Mouse (Mus musculus) MEL (cell line): ENCODE measurements around the gene Med24. TPM values are rescaled to one million over a fixed set of nuclear protein-coding genes. Genes with fewer than 3 reads are reported as not detected.

Experiments
- DNase-seq: peaks from one replicate; pipeline ENCODE4 v3.0.0; 2011; ENCODE audit warnings: low read depth, low spot score
- H3K27ac ChIP-seq: 2 replicates; pipeline ENCODE4 v1.5.1; 2012; ENCODE audit warnings: low read depth, mild to moderate bottlenecking, control low read depth, low read length, moderate library complexity; ENCODE audit not compliant: control insufficient read depth
- H3K27me3 ChIP-seq, 2 experiments: fragments of 150-350 bp in 1 of 2; sonication (generic) in 1 of 2; 2 replicates each; pipeline ENCODE4 v1.6.1; 2012; ENCODE audit warnings: low read length in 2 of 2, mild to moderate bottlenecking in 2 of 2, improper control_type of control experiment in 1 of 2, moderate library complexity in 1 of 2; ENCODE audit not compliant: insufficient read depth in 2 of 2, control insufficient read depth in 1 of 2
- H3K36me3 ChIP-seq, 2 experiments: 2 replicates each; pipeline ENCODE4 v1.6.1; 2012 to 2014; ENCODE audit warnings: low read length in 2 of 2, improper control_type of control experiment in 1 of 2, inconsistent platforms in 1 of 2, mild to moderate bottlenecking in 1 of 2; ENCODE audit not compliant: insufficient read depth in 2 of 2, control insufficient read depth in 1 of 2
- H3K4me1 ChIP-seq, 2 experiments: fragments of 150-350 bp in 1 of 2; sonication (generic) in 1 of 2; 2 replicates each; pipeline ENCODE4 v1.6.1; 2012; ENCODE audit warnings: low read length in 2 of 2, improper control_type of control experiment in 1 of 2, mild to moderate bottlenecking in 1 of 2; ENCODE audit not compliant: insufficient read depth in 2 of 2, control insufficient read depth in 1 of 2
- H3K4me3 ChIP-seq, 2 experiments: fragments of 150-350 bp in 1 of 2; sonication (generic) in 1 of 2; 2 replicates each; pipeline ENCODE4 v1.5.1; 2012; ENCODE audit warnings: low read depth in 2 of 2, low read length in 2 of 2, mild to moderate bottlenecking in 2 of 2, moderate library complexity in 2 of 2, control low read depth in 1 of 2, improper control_type of control experiment in 1 of 2; ENCODE audit not compliant: control insufficient read depth in 1 of 2, insufficient read depth in 1 of 2
- H3K79me2 ChIP-seq: 2 replicates; pipeline ENCODE4 v1.6.1; 2012; ENCODE audit warnings: mild to moderate bottlenecking, low read length, moderate library complexity; ENCODE audit not compliant: control insufficient read depth, poor library complexity, insufficient read depth
- H3K9ac ChIP-seq: 2 replicates; pipeline ENCODE4 v1.6.1; 2012; ENCODE audit warnings: low read depth, mild to moderate bottlenecking, control low read depth, low read length, moderate library complexity; ENCODE audit not compliant: control insufficient read depth, poor library complexity, severe bottlenecking
- H3K9me3 ChIP-seq: fragments of 150-350 bp; sonication (generic); replicated peaks from 2 replicates; pipeline ENCODE4 v1.6.1; 2012; ENCODE audit warnings: mild to moderate bottlenecking, low read length, improper control_type of control experiment, moderate library complexity; ENCODE audit not compliant: insufficient read depth
- BHLHE40 ChIP-seq: IDR thresholded peaks from 2 replicates; pipeline ENCODE4 v1.6.1; 2012; ENCODE audit warnings: low read depth, mild to moderate bottlenecking, inconsistent platforms, low read length, improper control_type of control experiment, borderline replicate concordance
- CHD1 ChIP-seq: IDR thresholded peaks from 2 replicates; pipeline ENCODE4 v1.6.1; 2012; ENCODE audit warnings: low read depth, mild to moderate bottlenecking, inconsistent platforms, low read length, improper control_type of control experiment
- ELF1 ChIP-seq: IDR thresholded peaks from 2 replicates; pipeline ENCODE4 v1.6.1; 2014; ENCODE audit warnings: low read depth, mild to moderate bottlenecking, inconsistent platforms, low read length, improper control_type of control experiment, moderate library complexity
- ETS1 ChIP-seq: IDR thresholded peaks from 2 replicates; pipeline ENCODE4 v1.6.1; 2012; ENCODE audit warnings: low read depth, mild to moderate bottlenecking, inconsistent platforms, low read length, improper control_type of control experiment, moderate library complexity
- GATA1 ChIP-seq: IDR thresholded peaks from 2 replicates; pipeline ENCODE4 v1.6.1; 2011; ENCODE audit warnings: low read depth, low read length, improper control_type of control experiment
- HCFC1 ChIP-seq: IDR thresholded peaks from 2 replicates; pipeline ENCODE4 v1.6.1; 2012; ENCODE audit warnings: low read depth, mild to moderate bottlenecking, inconsistent platforms, low read length, improper control_type of control experiment, moderate library complexity
- JUND ChIP-seq: IDR thresholded peaks from 2 replicates; pipeline ENCODE4 v1.6.1; 2011; ENCODE audit warnings: low read depth, mild to moderate bottlenecking, improper control_type of control experiment, low read length
- MXI1 ChIP-seq: IDR thresholded peaks from 2 replicates; pipeline ENCODE4 v1.6.1; 2011; ENCODE audit warnings: mild to moderate bottlenecking, low read depth, low read length, improper control_type of control experiment
- NRF1 ChIP-seq: IDR thresholded peaks from 2 replicates; pipeline ENCODE4 v1.6.1; 2014; ENCODE audit warnings: low read depth, mild to moderate bottlenecking, inconsistent platforms, low read length, improper control_type of control experiment, moderate library complexity; ENCODE audit not compliant: poor library complexity, insufficient read depth, severe bottlenecking
- POLR2AphosphoS2 ChIP-seq: IDR thresholded peaks from 2 replicates; pipeline ENCODE4 v1.6.1; 2011; ENCODE audit warnings: low read length, improper control_type of control experiment
- POLR2AphosphoS5 ChIP-seq: IDR thresholded peaks from 2 replicates; pipeline ENCODE4 v1.6.1; 2012; ENCODE audit warnings: low read depth, borderline replicate concordance, mild to moderate bottlenecking, inconsistent platforms, low read length, moderate library complexity, mixed read lengths
- RAD21 ChIP-seq: IDR thresholded peaks from 2 replicates; pipeline ENCODE4 v1.6.1; 2011; ENCODE audit warnings: mild to moderate bottlenecking, low read depth, low read length, improper control_type of control experiment
- SIN3A ChIP-seq: IDR thresholded peaks from 2 replicates; pipeline ENCODE4 v1.6.1; 2012; ENCODE audit warnings: low read length, improper control_type of control experiment, inconsistent platforms
- SMC3 ChIP-seq: IDR thresholded peaks from 2 replicates; pipeline ENCODE4 v1.6.1; 2011; ENCODE audit warnings: low read depth, low read length, improper control_type of control experiment
- TAL1 ChIP-seq: IDR thresholded peaks from 2 replicates; pipeline ENCODE4 v1.6.1; 2012; ENCODE audit warnings: mild to moderate bottlenecking, inconsistent platforms, low read length, moderate library complexity, mixed read lengths
- TBP ChIP-seq: IDR thresholded peaks from 2 replicates; pipeline ENCODE4 v1.8.0; 2011; ENCODE audit warnings: low read depth, low read length, improper control_type of control experiment
- ZKSCAN1 ChIP-seq: IDR thresholded peaks from 2 replicates; pipeline ENCODE4 v1.6.1; 2012; ENCODE audit warnings: low read depth, mild to moderate bottlenecking, inconsistent platforms, low read length, improper control_type of control experiment, moderate library complexity
- polyA plus RNA-seq, 2 experiments: library from polyadenylated mRNA; stranded (reverse) in 1 of 2; unstranded in 1 of 2; fragments of >175 nt in 1 of 2; fragments of >200 nt in 1 of 2; gene quantifications; 2 replicates each; pipeline versions ENCODE4 v1.2.1 to v1.2.4; 2012; ENCODE audit warnings: low replicate concordance in 2 of 2, low read depth in 1 of 2; ENCODE audit not compliant: insufficient read length in 2 of 2, insufficient read depth in 1 of 2, missing spikeins in 1 of 2
- total RNA-seq: library from RNA; depleted of rRNA; stranded (reverse); fragments of 300-350 nt; gene quantifications from 2 replicates; pipeline ENCODE4 v1.2.3, GENCODE M21; 2012

Med24 gene
- total and polyA plus RNA-seq, 3 experiments = 37.5 to 89.8 TPM; not detected in 1

DNA sequence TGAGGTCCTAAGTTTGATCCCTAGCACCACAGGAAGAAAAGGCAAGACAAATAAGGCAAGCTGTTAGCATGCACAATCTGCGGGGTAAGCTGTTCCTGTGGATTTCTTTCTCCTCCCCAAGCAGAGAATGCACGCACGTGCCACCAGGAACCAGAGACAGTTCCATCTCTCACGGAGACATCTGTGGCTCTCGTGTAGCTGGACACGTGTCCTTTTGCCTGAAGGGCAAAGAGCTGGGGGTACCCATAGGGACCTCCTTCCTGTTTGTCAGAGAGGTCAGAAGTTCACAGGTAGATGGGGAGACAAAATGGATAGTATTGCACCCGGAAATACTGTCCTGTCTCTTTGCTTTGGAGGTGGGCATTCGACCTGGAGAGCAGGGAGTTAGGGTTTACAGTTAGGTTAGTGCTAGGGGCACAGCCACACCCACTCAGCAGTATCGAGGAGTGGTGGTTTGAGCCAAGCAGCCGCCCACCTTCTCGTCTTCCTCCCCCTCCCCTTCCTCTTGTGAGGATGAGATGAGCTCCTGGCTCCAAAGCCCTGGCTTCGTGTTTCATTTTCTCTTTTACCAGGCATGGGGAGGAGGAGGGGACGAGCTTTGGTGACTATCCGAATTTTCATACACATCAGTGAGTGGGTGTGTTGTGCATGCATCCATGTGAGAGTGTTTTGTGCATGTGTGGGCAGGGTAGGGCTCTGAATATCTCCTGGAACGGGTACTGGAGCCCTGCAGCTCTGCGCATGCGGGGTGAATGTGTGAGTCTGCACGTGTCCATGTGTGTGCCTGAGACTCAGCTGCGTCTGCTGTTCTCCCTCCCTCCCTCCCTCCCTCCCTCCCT is 17.8 kb upstream of the Med24 start (continued):
- no peak for TF ChIP-seq POLR2AphosphoS5
- TF ChIP-seq TBP = peak; percentile 68
- peak; percentile 74 for TF ChIP-seq ETS1
- TF ChIP-seq JUND = 0 out of 2 replicates have a peak, but pooled peaks have one; percentile 27
- TF ChIP-seq SMC3 = no peak
- peak; percentile 59; the same call in 1 of the 2 replicates for TF ChIP-seq POLR2AphosphoS2
- TF ChIP-seq GATA1 = no peak
- peak; percentile 95 for TF ChIP-seq MXI1
- no peak for TF ChIP-seq TAL1
- 0 out of 2 replicates have a peak, but pooled peaks have one; percentile 31 for TF ChIP-seq ELF1
- TF ChIP-seq NRF1 = peak; percentile 89
- no peak for TF ChIP-seq RAD21
- no peak for TF ChIP-seq ZKSCAN1
- TF ChIP-seq BHLHE40 = peak; percentile 96
- TF ChIP-seq CHD1 = no peak

- Histone ChIP-seq H3K27ac (peak overlapping the region; percentile 87), H3K9ac (peak overlapping the region; percentile 69), H3K4me1 (peaks cover 30 to 41% of the 10 kb centered on the region in 2 experiments)
Observed at GRCm38 (mm10) chr11:98745932-98746853, 17.0 kb upstream of the Med24 start.

More at GRCm38 (mm10) chr11:98745932-98746853, 17.0 kb upstream of the Med24 start:
- Histone ChIP-seq H3K27me3 (no peaks in the 10 kb centered on the region), H3K79me2 (peaks cover 6% of the 10 kb centered on the region), H3K4me3 (peak overlapping the region in 1 of 2 experiments; percentile 40; a peak in 1 of 4 replicates), H3K36me3 (peaks cover 0 to 28% of the 10 kb centered on the region in 2 experiments; a peak in 2 of 4 replicates), H3K9me3 (no peaks in the 10 kb centered on the region)
- no peak for DNase-seq
- 0 out of 2 replicates have a peak, but pooled peaks have one; percentile 6 for TF ChIP-seq SIN3A
- TF ChIP-seq HCFC1 = no peak
